Mouse (Mus musculus): ENCODE measurements around the gene Ero1l.

GRCm38 (mm10) chr14:45350931-45351859 lies 32.6 kb upstream of the Ero1l start, which contains the start of gene Styx:
- TF ChIP-seq CTCF (IDR thresholded peaks at IDR 0.05; ENCODE audit: control insufficient read depth, insufficient read depth, low read length) (no peak), POLR2A (IDR thresholded peaks at IDR 0.05; ENCODE audit: borderline replicate concordance, control insufficient read depth, low read depth, low read length) (peak; percentile 59; the same call in 1 of the 2 replicates)

All from bone marrow, adult 2 months (tissue).